In the genomic region with DNA sequence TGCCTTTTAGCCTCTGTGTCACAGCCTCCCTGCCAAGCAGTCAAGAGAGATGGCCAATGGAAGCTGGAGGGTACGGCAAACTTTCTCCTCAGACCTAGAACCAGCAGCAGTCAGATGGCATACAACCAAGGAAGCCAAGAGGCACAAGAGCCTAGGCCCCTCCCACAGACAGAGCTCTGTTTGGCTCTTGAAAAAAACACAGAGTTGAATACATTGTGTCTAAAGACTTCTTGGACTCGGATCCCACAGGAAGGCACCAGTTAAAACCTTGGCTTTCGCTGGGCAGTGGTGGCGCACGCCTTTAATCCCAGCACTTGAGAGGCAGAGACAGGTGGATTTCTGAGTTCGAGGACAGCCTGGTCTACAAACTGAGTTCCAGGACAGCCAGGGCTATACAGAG, we compare ENCODE assay signal across 21 mouse cellular contexts. TPM values are rescaled to one million over a fixed set of nuclear protein-coding genes. Genes with fewer than 3 reads are reported as not detected.
"Had no signal": no experiment of that assay in that cellular context is flagged by ENCODE, and none has a peak within 500 bp of the region (broad histone marks: within the 10 kb centered on the region; RNA-seq: fewer than 3 reads in every experiment).

No protein-coding gene starts in this region.

- ATAC-seq: midbrain, embryonic 15.5 days had no signal

- H3K4me2 ChIP-seq: kidney, embryonic 15.5 days; liver, embryonic 13.5 days; midbrain, embryonic 12.5 days; midbrain, embryonic 15.5 days; stomach, embryonic 15.5 days had no signal

- H3K9me3 ChIP-seq: kidney, embryonic 15.5 days; liver, embryonic 13.5 days; midbrain, embryonic 12.5 days; midbrain, embryonic 15.5 days; neural tube, embryonic 12.5 days; neural tube, embryonic 15.5 days; stomach, embryonic 15.5 days had no signal

- DNase-seq: kidney, postnatal 10 days; kidney, postnatal 36 days; layer of hippocampus, postnatal 36 days; liver, embryonic 13.5 days; lung, adult 2 months; lung, postnatal 14 days; right cerebral cortex, adult 18-20 months; right cerebral cortex, postnatal 25 days; spleen, adult 18-20 months; thymus, adult 2 months; thymus, postnatal 14 days; thymus, postnatal 4 days had no signal

- H3K4me3 ChIP-seq: kidney, embryonic 15.5 days; left cerebral cortex, adult 2 months; liver, embryonic 13.5 days; midbrain, embryonic 12.5 days; midbrain, embryonic 15.5 days; neural tube, embryonic 12.5 days; neural tube, embryonic 15.5 days; stomach, embryonic 15.5 days had no signal

- H3K9ac ChIP-seq: kidney, embryonic 15.5 days; liver, embryonic 13.5 days; midbrain, embryonic 12.5 days; midbrain, embryonic 15.5 days; neural tube, embryonic 12.5 days; stomach, embryonic 15.5 days had no signal

- H3K36me3 ChIP-seq: kidney, embryonic 15.5 days; liver, embryonic 13.5 days; midbrain, embryonic 12.5 days; midbrain, embryonic 15.5 days; neural tube, embryonic 12.5 days; neural tube, embryonic 15.5 days; stomach, embryonic 15.5 days had no signal

- H3K27ac ChIP-seq: kidney, embryonic 15.5 days; left cerebral cortex, adult 2 months; liver, embryonic 13.5 days; macrophage; midbrain, embryonic 12.5 days; midbrain, embryonic 15.5 days; neural tube, embryonic 12.5 days; stomach, embryonic 15.5 days had no signal

- H3K4me1 ChIP-seq: liver, embryonic 13.5 days had no signal

RNA-seq across cellular contexts. Expression of a gene that starts 7.1 kb away (rescaled TPM):
- total RNA-seq: megakaryocyte, adult 5-6 weeks had no signal
- polyA plus RNA-seq: macrophage had no signal
